Mouse (Mus musculus): ENCODE results near the gene Barx1.

DNA sequence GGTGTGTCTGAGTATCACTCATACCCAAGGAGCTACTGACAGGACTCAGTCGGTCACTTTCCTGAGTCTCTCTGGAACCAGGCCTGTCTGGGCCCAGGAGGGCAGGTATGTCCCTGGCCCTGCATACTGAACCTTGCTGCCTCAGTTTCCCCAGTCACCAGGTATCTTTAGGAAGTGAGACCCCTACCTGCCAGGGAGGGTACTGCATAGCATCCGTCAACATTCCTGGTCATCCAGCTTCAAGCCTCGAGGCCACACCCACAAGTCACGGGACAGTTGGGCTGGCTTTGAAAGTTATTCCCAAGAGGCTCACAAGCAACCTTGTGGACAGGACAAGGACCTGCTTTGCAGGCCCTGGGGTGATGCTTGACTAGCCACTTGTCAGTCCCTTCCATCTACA, 53.3 kb downstream of the Barx1 start:
- TF ChIP-seq POLR2A (IDR thresholded peaks at IDR 0.05; ENCODE audit: low read depth, low read length) = no peak
- TF ChIP-seq CTCF (IDR thresholded peaks at IDR 0.05; ENCODE audit: borderline replicate concordance, insufficient read depth, low read length) = no peak

Data from embryonic fibroblast, embryonic 13.5 days (primary cell).